Mouse (Mus musculus) adrenal gland, postnatal 14 days (tissue): ENCODE measurements around the gene Eif3i. TPM values are rescaled to one million over a fixed set of nuclear protein-coding genes. Genes with fewer than 3 reads are reported as not detected.
"Not testable (repeated sequence)": the region's sequence is repeated elsewhere in the genome, so short reads cannot be mapped to it uniquely, and the experiment has no call there.

ENCODE experiments used
- DNase-seq: peaks from one replicate; pipeline ENCODE4 v3.0.0; 2021; ENCODE audit warnings: mixed read lengths
- total RNA-seq: library from RNA; stranded (reverse); gene quantifications from 2 replicates; pipeline ENCODE4 v1.2.3, GENCODE M21; 2021

The Eif3i gene
- total RNA-seq, 1 experiment from 2014 or later: 175 TPM

DNA sequence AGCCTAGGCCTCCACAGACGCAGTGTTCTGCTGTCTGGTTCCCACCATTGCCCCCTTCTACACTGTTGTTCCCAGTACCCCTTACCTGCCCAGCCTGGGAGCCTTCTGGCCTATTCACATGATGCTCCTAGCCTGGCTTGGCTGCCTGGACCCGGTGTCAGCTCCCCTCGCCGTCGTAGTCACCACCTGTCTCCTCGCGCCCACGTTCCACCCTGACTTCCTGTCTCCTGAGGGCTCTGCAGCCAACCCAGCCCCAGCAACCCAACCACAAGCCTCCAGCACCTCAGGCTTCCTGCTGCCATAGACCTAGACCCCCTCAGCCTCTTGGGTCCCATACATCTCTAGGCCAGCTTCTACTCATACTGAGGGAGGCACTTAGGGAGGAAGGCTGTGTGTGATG lies 27.0 kb downstream of the Eif3i start, which contains the start of gene Lck:
Lck (minus strand) TSS at position 212 of the 400 bp plus-strand sequence.
- DNase-seq: no peak

DNA sequence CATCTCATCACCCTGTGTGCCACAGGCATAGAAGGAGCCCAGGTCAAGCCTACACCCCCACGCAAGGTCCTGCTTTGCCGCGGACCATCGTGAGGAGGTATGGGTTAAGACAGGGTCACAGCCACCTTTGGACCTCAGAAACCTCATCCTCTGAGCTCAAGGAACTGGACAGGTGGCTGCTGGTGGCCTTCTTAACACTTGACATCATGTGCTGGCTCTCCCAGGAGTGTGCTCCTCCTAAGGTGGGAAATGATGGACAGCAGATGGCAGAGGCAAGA lies 27.4 kb downstream of the Eif3i start:
- DNase-seq: no peak

DNA sequence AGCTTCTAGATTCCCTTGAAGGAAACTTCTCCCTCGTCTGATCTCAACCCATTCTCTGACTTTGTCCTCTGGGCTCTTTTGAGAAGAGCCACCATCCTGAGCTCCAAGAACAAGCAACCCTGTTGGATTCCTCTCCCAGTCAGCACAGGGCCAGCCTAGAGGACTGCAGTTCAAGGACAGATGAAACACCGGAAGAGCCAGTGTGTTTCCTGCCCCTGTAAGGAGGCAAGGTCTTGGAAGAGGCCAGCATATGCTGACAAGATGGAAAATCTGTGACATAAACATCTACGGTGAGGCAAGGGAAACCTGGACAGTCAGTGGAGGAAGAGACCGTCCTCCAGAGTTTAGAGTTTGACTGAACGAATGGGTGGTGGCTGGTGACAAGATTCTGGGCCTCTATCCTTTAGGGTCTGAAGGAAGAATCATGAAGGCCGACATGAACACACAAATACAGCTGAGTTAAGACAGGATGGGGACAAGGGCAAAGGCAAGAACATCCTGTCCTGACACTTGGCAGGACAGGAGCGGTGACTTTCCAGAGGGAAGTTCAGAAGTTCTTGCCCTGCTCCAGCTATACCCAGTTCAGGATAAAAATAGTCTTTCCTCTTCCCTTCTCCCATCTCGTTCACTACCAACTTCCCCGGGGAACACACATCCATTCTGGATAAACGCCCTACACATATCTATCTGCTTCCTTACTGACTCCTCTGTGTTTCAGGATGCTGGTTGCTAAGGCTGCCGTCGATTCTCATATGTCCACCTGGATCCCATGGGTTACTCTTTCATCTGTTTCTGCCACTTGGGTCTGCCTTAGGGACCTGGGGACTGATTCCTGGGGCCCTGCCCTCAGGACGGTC lies 28.0 kb downstream of the Eif3i start:
- DNase-seq: no peak

DNA sequence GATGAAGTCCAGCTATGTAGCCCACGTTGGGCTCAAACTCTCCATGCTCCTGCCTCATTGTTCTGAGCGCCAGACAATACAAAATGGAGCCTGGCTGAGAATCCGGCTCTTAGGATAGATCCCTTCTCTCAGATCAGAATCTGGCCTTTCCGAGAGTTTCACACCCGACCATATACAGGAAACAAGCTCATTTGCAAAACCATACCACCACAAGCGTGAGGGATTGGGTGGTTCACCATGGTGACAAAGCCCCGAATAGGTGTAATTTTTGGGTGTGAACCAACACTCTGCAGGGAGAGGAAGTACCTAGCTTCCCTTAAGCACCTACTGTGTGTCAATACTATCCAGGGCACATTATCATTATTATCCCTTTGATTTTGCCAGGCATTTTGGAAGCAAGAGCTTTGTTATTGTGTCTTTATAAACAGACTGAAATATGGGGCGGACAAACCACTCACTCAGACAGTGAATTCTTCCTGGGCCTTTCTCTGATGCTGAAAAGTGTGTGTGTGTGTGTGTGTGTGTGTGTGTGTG lies 28.8 kb downstream of the Eif3i start:
- no peak for DNase-seq

DNA sequence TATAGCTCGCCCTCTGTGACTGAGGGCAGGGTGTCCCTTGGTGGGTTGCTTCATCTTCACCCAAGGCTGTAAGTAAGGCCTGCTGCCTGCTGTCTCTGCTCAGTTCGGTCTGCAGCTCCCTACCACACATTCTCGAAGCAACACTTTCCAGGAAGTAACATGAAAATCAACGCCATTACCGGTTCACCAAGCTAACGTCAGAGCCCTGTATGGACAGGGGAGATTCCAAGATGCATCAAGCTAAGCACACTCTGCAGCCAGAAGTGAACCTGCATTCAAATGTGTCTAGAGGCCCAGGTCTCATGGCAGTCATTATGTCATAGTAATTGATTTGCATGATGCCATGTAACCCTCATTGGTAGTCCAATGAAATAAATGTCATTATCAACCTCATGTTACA lies 30.4 kb downstream of the Eif3i start:
- DNase-seq: no peak

DNA sequence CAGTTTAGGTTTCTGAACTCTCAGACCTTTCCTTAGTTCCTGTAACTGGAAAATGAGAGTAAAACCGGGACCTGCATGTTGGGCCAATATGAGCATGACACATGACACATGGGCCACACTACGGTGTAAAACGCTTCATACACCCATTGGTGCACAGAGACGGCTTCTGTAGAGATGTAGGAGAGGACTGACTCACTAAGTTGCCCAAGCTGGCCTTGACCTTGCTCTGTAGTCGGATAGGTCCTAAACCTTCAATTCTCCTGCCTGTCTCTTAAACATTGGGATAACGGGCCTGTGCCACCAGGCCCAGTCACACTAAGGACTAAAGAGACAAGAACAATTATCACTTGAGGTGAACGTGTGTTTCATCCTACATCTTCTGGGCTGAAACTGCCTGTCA lies 32.1 kb downstream of the Eif3i start:
- DNase-seq: peak; percentile 45

DNA sequence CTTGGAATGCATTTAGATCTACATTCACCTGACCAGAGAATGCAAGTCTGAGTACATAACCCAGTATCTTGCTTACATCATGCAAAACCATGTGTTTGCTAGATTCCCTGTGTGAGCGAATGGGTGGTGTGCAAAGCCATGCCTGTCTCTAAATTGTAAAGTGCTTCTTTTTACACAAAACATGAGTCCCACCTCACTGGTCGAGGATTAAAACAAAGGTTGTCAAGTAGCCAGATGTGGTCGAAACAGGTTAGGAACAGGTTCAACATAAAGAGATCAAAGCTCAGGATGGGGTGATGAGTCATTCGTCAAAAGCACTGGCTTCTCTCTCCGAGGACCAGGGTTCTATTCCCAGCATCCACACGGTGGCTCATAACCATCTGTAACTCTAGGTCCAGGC lies 35.3 kb downstream of the Eif3i start:
- DNase-seq: no peak

DNA sequence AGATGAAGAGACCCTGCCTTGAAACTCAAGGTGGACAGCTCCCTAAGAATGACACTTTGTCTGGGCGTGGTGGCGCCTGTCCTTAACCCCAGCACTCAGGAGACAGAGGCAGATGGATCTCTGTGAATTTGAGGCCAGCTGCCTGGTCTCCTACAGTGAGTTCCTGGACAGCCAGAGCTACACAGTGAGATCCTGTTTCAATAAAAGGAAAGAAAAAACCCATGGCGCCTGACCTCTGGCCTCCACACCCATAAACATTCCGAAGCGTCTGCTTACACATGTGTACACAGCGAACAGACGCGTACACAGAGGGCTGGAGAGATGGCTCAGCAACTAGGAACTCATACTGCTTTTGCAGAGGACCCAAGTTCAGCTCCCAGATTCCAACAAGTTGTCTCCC lies 36.7 kb downstream of the Eif3i start:
- DNase-seq: no peak

DNA sequence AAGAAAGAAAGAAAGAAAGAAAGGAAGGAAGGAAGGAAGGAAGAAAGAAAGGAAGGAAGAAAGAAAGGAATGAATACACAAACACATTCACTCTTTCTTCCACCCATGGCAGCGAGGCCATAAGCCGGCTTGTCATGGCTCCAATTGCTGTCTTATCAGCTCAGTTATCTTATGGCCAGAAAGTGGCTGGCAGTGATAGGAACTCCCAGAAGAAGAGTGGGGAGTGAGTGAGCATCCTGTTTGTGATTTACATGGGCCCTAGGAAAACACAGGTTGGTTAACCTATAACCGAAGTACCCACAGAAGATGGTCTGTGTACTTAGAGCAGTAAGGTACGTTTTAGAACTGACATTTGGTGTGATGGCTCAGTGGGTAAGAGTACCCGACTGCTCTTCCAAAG lies 39.3 kb downstream of the Eif3i start:
- no peak for DNase-seq

DNA sequence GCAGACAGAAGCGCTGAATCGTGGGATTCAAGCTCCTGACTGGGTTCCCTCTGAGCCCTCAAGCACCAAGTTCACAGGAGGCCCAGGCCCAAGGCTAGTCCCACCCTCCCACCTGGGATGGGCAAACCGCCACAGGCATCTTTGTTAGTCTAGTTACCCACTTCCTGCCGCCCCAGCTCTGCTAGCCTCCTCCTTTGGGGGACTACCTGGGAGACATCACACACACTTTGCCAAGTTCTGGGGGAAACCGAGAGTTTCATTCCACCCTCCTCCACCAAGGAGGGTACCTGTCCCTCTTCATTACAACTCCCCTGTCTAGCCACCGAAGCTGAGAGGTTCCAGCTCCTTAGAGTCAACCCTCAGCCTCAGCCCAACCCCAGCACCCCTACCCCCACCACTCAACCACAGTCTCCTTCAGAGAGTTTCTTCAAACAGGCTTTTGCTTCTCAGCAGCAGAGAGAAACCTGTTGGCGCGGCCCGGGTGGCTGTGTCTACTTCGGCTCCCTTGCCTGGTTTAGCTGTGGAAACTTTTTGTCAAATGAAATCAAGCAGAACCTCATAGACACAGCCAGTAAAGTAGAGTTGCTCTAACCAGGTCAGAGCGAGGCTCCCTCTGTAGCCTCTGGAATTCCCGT lies 42.0 kb downstream of the Eif3i start:
- DNase-seq: peak; percentile 35

DNA sequence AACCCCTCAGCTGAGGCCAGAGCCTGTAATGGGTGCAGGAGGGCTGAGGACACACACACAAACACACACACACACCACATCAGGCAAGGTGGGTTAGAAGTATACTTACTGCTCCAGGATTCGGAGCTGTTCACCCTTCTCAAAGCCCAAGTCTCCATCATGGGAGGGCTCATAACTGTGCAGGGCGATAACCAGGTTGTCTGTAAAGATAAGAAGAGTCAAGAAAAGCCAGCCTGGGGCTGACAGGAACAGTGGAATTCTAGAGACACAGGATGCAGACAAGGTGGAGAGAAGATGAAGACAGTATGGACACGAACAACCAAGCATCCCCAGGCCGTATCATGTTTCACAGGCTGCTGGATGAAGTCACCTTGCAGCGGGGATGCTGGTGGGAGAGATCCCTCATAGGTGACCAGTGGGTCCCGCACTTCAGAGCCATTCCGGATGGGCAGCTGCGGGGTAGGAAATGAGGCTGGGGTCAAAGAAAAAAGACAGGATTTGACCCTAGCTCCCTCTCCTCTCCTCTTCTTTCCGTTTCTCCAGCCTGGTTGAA lies 43.1 kb downstream of the Eif3i start:
- DNase-seq: peak; percentile 11

DNA sequence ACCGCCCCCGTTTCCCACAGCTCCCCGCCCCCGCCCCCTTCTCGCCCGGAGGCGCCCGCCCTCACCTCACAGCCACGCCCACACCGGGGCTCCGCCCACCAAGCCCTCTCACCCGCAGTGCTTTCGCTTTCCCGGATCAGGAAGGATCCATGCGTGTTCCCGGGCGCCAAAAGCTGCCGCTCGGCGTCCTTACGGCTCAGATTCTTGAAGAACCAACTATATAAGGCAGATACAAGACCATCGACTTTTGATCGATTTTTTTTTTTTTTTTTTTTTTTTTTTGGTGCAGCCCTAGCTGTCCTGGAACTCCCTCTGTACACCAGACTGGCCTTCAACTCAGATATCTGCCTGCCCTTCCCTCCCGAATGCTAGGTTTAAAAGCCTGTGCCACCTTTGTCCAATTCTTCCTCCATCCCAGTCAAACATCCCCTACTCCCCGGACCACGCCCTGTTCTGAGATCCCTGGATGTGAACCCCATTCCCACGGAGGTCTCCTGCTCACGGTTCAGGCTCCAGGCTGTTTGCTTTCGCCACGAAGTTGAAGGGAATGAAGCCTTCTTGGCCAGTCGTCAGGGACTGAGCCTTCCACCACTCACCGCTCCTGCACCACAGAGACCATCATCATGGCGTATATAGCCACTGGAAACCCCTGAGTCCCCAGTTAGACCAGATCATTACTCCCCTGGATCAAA lies 43.8 kb downstream of the Eif3i start:
- peak; percentile 97 for DNase-seq

DNA sequence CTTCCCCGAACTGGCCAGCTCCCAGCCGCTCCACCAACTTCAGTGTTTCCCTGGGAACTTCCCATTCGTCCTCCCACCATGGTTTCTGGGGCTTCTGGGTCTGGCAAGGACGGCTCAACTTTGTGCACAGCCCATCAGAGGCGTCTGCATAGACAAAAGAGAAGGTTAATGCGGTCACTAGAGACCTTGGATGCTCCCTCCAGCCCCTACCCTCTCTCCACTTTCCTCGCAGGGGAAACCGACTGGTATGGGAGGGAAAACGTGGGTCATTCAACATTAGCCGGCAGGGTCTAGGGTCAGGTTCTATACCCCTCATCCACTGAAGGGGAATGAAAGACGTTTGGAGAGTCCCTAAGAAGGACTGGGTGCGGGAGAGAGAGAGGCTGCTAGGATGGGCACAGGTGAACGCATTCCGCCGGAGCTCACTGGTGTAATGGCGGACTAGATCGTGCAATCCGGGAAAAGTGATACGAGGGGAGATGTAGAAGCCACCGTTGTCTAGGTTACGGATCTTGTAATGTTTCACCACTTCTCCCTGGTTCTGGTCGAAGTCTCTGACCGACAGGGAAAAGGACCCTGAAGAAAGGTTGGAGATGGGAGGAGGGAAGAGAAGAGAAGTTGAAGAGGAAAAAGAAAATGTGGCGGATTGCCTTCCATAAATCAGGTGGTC lies 44.5 kb downstream of the Eif3i start:
- no peak for DNase-seq

DNA sequence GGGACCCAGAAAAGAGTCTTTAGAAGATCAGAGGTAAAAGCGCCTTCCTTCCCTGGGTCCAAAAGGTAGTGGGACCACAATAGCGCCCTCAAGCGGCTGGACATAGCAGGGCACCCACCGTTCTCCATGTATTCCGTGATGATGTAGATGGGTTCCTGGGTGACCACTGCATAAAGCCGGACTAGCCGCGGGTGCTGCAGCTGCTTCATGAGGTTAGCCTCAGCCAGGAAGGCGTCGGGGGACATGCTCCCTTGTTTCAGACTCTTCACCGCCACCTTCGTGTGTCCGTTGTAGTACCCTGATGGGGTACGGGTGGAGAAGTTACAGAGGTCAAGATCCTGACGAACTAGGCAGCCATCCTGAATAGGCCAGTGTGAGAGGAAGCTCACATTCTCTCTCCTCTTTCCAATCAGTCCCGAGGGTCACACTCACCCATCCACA lies 45.0 kb downstream of the Eif3i start:
- DNase-seq: peak; percentile 89

DNA sequence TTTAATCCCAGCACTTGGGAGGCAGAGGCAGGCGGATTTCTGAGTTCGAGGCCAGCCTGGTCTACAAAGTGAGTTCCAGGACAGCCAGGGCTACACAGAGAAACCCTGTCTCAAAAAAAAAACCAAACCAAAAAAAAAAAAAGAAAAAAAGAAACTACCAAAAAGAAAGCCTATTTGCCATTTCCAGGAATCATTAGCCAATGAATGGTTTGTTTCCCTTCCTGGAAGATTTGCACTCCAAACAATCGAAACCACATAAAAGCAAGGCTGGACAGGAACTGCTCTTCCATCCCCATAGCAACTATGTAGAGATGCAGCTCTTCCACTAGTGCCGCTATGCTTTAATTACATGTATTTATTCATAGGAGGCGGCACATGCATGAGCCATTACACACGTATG lies 45.9 kb downstream of the Eif3i start:
- DNase-seq: not testable (repeated sequence)

DNA sequence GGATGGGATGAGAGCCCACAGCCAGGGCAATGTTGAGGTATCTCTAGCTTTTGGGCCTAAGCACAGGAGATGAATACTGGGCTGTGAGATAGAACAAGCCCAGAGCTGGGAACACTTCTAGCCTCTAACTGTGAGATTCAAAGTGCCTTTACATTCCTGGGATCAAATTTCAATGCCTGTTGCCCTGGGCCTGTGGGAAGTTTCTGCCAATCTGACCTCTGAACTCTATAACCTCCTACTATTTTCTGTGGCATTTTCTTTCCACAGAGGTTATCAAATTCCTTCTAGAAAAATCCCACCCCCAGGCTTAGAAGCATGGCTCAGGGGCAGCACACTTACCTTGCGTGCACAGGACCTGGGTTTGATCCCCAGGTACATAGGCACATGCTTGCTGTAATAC lies 50.2 kb downstream of the Eif3i start:
- no peak for DNase-seq

DNA sequence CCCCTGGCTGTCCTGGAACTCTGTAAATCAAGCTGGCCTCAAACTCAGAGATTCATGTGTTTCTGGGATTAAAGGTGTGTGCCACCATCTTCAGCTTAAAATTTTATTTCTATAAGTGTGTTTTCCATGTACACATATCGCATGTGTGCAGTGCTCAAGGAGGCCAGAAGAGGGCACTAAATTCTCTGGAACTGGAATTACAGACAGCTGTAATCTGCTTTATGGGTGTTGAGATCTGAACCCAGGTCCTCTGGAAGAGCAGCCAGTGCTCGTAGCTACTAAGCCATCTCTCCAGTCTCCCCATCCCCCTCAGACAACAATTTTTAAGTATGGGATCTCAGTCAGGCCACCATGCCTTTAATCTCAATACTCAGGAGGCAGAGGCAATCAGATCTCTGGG lies 51.1 kb downstream of the Eif3i start:
- peak; percentile 43 for DNase-seq

DNA sequence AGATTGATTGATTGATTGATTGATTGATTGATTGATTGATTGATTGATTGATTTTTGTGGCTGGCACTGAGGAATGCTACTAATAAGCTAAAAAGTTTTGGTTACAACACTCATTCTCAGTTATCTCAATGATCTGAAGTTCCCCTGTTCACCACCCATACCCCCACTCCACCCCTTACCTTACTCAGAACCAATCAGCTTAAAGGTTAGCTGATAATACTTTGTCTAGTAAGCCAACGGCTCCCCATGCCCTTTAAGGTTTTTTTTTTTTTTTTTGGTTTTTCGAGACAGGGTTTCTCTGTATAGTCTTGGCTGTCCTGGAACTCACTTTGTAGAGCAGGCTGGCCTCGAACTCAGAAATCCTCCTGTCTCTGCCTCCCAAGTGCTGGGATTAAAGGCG lies 52.8 kb downstream of the Eif3i start:
- DNase-seq: not testable (repeated sequence)

DNA sequence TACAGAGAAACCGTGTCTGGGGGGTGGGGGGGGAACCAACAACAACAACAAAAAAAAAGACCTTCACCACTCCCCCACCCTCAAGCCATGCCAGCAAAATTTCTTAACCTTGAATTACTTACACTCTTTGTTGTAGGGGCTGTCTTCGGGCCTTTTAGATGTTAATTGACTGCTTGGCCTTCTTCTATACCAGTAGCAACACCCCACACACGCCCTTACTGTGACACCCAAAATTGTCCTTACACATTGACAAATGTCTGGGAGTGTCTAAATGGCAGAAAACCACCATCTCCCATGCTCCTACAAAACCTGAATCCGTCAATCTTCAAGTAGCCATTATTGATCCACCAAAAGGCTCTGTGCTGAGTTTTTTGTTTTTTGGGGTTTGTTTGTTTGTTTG lies 56.3 kb downstream of the Eif3i start:
- DNase-seq: no peak

DNA sequence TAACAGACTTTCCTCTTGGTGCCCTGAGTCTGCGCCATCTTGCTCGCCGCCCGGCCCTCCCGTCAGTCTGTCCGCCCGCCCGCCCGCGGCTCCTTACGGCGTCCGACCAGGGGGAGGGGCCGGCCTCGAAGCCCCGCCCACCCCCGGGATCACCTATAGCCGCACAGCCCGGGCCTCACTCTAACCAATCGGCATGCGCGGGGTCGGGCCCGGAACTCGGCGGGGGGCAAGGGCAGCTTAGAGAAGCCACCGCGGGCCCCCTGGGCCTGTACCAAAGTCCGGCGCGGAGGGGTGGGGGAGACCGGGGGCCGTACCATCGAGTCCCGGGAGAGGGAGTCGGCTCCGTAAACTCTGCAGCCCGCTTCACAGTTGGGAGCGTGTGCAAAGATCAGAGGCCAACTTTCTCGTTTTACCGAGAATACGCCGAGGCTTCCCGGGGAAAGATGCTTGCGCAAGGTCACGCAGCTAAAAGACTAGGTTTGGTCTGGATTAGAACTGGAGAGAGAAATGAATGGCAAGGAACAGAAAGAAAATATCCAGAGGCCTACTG lies 57.8 kb downstream of the Eif3i start, which contains the start of gene Hdac1:
Hdac1 (minus strand) TSS at position 122 of the 550 bp plus-strand sequence.
- peak; percentile 99 for DNase-seq
